Mouse (Mus musculus) hindbrain, embryonic 14.5 days (tissue): ENCODE results near the gene Gal3st3. TPM values are rescaled to one million over a fixed set of nuclear protein-coding genes. Genes with fewer than 3 reads are reported as not detected.
A peak's percentile ranks its signal among the peaks of the same experiment; 100 is the strongest.

Experiments
- ATAC-seq: fragments of 200-750 bp; cut with Nextera tagmentation; 2 replicates; pipeline ENCODE4 v1.8.0; 2017; ENCODE audit warnings: moderate number of reproducible peaks, mild to moderate bottlenecking, moderate TSS enrichment, moderate library complexity; ENCODE audit not compliant: low FRiP score
- DNase-seq: peaks from one replicate; pipeline ENCODE4 v3.0.0-alpha.2; 2015; ENCODE audit warnings: low spot score
- H3K27ac ChIP-seq: fragments of 300-500 bp; sonication (generic); 2 replicates; pipeline ENCODE4 v1.5.1; 2014; ENCODE audit warnings: mild to moderate bottlenecking, moderate library complexity
- H3K27me3 ChIP-seq: fragments of 300-500 bp; sonication (generic); 2 replicates; pipeline ENCODE4 v1.6.1; 2014; ENCODE audit warnings: mild to moderate bottlenecking, low read length, mixed read lengths; ENCODE audit not compliant: control insufficient read depth, insufficient read depth
- H3K36me3 ChIP-seq: fragments of 300-500 bp; sonication (generic); replicated peaks from 2 replicates; pipeline ENCODE4 v1.6.1; 2014; ENCODE audit not compliant: control insufficient read depth, insufficient read depth
- H3K4me1 ChIP-seq: fragments of 300-500 bp; sonication (generic); replicated peaks from 2 replicates; pipeline ENCODE4 v1.6.1; 2014; ENCODE audit warnings: antibody characterized with exemption, low read length, mixed read lengths; ENCODE audit not compliant: control insufficient read depth, insufficient read depth
- H3K4me2 ChIP-seq: fragments of 300-500 bp; sonication (generic); replicated peaks from 2 replicates; pipeline ENCODE4 v1.6.1; 2014; ENCODE audit warnings: mild to moderate bottlenecking, moderate library complexity
- H3K4me3 ChIP-seq: fragments of 300-500 bp; sonication (generic); replicated peaks from 2 replicates; pipeline ENCODE4 v1.5.1; 2014; ENCODE audit warnings: mild to moderate bottlenecking, low read length
- H3K9ac ChIP-seq: fragments of 300-500 bp; sonication (generic); 2 replicates; pipeline ENCODE4 v1.6.1; 2014
- H3K9me3 ChIP-seq: fragments of 300-500 bp; sonication (generic); 2 replicates; pipeline ENCODE4 v1.6.1; 2016; ENCODE audit warnings: low read length; ENCODE audit not compliant: control insufficient read depth
- WGBS: fragments of 180-500 bp; shearing (Covaris S2); extraction: QIAGEN DNeasy Blood & Tissue Kit; methylation state at CpG from one replicate; pipeline ENCODE4 v1.1.7; 2014; 5-methylcytosine and 5-hydroxymethylcytosine counted together
- polyA plus RNA-seq: library from polyadenylated mRNA; unstranded; fragments of >200 nt; fragmentation: Nextera tagmentation; extraction: Ambion mirVana; gene quantifications from 2 replicates; pipeline ENCODE4 v1.2.1, GENCODE M21; 2014

Gal3st3 gene
- polyA plus RNA-seq, 1 experiment from 2014 or later = 34.2 TPM

DNA sequence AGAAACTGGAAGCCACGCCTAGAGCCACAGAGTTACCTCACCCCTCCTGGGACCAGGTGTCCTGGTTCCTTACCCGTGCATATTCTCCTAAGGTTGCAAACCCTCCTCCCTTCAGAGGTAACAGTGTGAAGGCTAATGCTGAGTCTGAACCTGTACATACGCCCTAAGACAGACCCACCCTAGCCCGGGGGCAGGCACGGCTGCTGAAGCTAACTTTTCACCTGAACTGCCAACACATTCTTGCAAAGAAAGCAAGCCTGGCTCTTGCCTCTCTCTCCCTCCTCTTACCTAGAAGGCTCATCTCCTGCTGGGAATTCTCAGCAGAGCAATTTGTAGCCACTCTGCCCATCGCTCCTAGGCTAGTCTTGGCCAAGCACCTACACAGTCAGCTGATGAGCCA lies 2.5 kb downstream of the Gal3st3 start:
- no peak overlapping the region for H3K4me2 ChIP-seq
- WGBS = 88% methylated on average over 6 of the region's 6 CpGs
- no peak for ATAC-seq
- no peak for DNase-seq
- no peaks in the 10 kb centered on the region for H3K9me3 ChIP-seq
- no peak overlapping the region for H3K9ac ChIP-seq
- H3K4me3 ChIP-seq = no peak overlapping the region
- H3K27me3 ChIP-seq = no peaks in the 10 kb centered on the region
- H3K27ac ChIP-seq = no peak overlapping the region
- H3K4me1 ChIP-seq = peaks cover 27% of the 10 kb centered on the region
- peaks cover 34% of the 10 kb centered on the region for H3K36me3 ChIP-seq

DNA sequence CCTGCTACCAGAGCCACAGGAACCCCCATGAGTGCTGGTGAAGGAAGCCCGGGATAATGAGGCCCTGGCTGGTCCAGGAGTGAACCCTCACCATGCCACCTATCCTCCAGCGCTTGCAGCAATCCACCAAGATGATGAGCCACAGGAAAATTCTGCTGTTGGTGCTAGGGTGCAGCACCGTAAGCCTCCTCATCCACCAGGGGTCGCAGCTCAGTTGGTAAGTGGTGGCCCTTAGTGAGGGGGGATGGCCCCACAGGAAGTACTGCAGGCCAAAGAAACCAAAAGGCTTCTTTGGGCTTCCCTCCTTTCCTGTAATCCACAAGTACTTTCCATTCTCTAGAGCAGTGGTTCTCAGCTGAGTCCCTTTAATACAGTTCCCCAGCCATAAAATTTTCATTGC lies 4.3 kb downstream of the Gal3st3 start:
- no peak overlapping the region for H3K4me3 ChIP-seq
- DNase-seq (peak; percentile 38), ATAC-seq (no peak)
- 32% methylated on average over 4 of the region's 4 CpGs for WGBS
- no peak overlapping the region for H3K27ac ChIP-seq
- no peaks in the 10 kb centered on the region for H3K27me3 ChIP-seq
- no peak overlapping the region for H3K9ac ChIP-seq
- no peaks in the 10 kb centered on the region for H3K9me3 ChIP-seq
- H3K36me3 ChIP-seq = peaks cover 52% of the 10 kb centered on the region
- H3K4me2 ChIP-seq = no peak overlapping the region
- peaks cover 18% of the 10 kb centered on the region for H3K4me1 ChIP-seq

DNA sequence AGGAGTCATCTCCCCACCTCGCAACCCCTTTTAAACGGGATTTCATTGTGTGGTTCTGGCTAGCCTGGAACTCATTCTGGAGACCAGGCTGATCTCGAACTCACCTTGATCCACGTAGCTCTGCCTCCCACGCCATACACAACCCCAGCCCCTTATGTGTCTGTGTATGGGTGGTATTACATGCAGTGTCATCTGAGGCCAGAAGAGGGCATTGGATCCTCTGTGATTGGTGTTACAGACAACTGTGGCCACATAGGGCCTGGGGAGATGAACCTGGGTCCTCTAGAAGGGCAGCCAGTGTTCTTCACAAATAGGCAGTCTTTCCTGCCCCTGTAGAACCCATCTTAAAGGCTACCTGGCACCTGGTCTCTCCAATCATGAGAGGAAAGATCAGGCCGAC lies 8.1 kb downstream of the Gal3st3 start:
- no peak for DNase-seq
- WGBS = 90% methylated on average over 6 of the region's 6 CpGs
- Histone ChIP-seq H3K9me3 (no peaks in the 10 kb centered on the region), H3K4me1 (no peaks in the 10 kb centered on the region), H3K36me3 (peaks cover 58% of the 10 kb centered on the region), H3K4me2 (no peak overlapping the region), H3K9ac (no peak overlapping the region), H3K4me3 (no peak overlapping the region), H3K27me3 (no peaks in the 10 kb centered on the region), H3K27ac (no peak overlapping the region)
- ATAC-seq = no peak

DNA sequence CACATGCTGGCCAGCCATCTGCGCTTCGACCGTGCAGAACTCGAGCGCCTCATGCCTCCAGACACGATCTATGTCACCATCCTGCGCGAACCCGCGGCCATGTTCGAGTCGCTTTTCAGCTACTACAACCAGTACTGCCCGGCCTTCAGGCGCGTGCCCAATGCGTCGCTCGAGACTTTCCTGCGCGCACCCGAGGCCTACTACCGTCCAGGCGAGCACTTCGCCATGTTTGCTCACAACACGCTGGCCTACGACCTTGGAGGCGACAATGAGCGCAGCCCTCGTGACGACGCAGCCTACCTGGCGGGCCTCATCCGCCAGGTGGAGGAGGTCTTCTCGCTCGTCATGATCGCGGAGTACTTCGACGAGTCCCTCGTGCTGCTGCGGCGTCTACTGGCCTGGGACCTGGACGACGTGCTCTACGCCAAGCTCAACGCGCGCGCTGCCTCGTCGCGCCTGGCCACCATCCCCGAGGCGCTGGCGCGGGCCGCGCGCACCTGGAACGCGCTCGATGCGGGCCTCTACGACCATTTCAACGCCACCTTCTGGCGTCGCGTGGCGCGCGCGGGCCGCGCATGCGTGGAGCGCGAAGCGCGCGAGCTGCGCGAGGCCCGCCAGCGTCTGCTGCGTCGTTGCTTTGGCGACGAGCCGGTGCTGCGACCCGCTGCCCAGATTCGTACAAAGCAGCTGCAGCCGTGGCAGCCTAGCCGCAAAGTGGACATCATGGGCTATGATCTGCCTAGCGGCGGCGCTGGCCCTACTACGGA lies 9.0 kb downstream of the Gal3st3 start:
- Histone ChIP-seq H3K27ac (no peak overlapping the region), H3K4me3 (no peak overlapping the region), H3K27me3 (no peaks in the 10 kb centered on the region), H3K4me2 (0 out of 2 replicates have a peak overlapping the region, but pooled peaks have one; percentile 24), H3K9ac (no peak overlapping the region), H3K36me3 (peaks cover 57% of the 10 kb centered on the region), H3K4me1 (no peaks in the 10 kb centered on the region), H3K9me3 (no peaks in the 10 kb centered on the region)
- ATAC-seq (no peak), DNase-seq (peak; percentile 24)
- WGBS = 45% methylated on average over 98 of the region's 98 CpGs

DNA sequence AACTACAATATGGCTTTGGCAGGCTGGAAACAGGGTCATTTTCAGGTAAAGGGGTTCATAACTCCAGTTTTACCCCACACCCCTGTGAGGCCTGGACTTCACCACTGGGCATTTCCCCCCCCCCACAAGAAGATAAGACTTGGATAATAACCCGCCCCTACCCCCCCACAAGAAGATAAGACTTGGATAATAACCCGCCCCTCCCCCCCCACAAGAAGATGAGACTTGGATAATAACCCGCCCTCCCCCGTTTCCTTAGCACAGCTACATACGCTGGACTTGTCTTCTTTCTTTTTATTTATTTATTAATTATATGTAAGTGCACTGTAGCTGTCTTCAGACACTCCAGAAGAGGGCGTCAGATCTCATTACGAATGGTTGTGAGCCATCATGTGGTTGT lies 10.9 kb downstream of the Gal3st3 start:
- Histone ChIP-seq H3K9ac (no peak overlapping the region), H3K27ac (no peak overlapping the region), H3K4me2 (no peak overlapping the region), H3K4me3 (no peak overlapping the region), H3K4me1 (no peaks in the 10 kb centered on the region), H3K9me3 (no peaks in the 10 kb centered on the region), H3K27me3 (no peaks in the 10 kb centered on the region), H3K36me3 (peaks cover 39% of the 10 kb centered on the region)
- no peak for DNase-seq
- ATAC-seq = no peak
- WGBS = 85% methylated on average over 7 of the region's 7 CpGs

DNA sequence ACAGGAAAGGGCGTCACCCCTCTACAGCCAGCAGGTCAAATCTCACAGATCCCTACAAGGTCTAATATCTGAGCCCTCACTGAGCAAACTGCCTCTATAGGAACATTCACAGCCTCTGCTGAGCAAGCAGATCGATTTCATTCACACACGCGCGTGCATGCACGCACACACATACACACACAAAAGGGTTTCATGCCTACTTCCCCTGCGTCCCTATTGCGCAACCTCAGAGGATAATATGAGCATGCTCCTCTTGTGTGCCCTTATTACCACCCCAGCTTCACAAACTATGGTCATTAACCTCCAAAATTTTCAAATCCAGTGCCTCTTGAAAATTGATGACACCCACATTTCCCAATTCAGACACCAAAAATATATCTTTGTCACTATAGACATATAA lies 15.1 kb downstream of the Gal3st3 start:
- Histone ChIP-seq H3K27me3 (no peaks in the 10 kb centered on the region), H3K4me2 (no peak overlapping the region), H3K9ac (no peak overlapping the region), H3K4me3 (no peak overlapping the region), H3K27ac (no peak overlapping the region), H3K36me3 (no peaks in the 10 kb centered on the region), H3K4me1 (no peaks in the 10 kb centered on the region), H3K9me3 (peaks cover 5% of the 10 kb centered on the region; the same call in 1 of the 2 replicates)
- no peak for DNase-seq
- ATAC-seq = no peak
- WGBS = 91% methylated on average over 8 of the region's 8 CpGs

DNA sequence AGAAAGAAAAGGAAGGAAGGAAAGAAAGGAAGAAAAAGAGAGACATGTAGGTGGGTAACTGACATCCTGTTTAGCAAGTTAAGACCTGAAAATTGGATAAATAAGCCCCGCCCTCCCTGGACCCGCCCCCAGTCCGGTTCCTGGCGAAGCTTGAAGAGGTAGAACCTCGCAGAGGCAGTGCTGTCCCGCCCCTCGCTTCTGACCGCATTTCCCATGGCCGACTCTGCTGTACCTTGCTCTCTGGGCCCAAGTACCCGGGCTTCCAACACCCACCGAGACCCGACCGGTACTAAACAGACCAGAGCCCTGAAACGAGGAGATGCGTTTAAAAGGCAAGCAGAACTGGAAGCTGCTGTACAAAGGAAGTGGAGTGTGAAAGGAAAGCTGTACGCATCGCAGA lies 25.7 kb downstream of the Gal3st3 start:
- Histone ChIP-seq H3K9me3 (no peaks in the 10 kb centered on the region), H3K4me1 (no peaks in the 10 kb centered on the region), H3K36me3 (no peaks in the 10 kb centered on the region), H3K27me3 (no peaks in the 10 kb centered on the region), H3K9ac (no peak overlapping the region), H3K27ac (no peak overlapping the region), H3K4me2 (no peak overlapping the region), H3K4me3 (no peak overlapping the region)
- DNase-seq (no peak), ATAC-seq (no peak)
- 59% methylated on average over 17 of the region's 17 CpGs for WGBS

DNA sequence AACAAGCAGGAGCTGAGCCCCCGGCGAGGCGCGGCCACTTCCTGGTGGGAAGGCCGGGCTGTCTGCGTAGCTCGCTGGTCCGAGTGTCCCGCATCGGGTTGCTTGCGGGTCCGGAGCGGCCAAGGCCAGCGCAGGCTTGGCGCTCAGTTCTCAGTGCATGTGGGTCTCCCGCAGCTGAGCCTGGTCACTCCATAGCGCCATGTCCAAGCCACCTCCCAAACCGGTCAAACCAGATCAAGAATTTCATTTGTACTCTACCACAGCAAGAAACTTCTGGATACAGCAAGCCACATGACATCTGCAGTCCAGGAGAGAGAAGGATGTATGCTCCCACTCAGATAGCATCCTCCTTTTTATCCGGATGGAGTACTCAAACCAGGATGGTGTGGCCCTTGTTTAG lies 29.8 kb downstream of the Gal3st3 start:
- Histone ChIP-seq H3K4me3 (no peak overlapping the region), H3K4me2 (no peak overlapping the region), H3K36me3 (no peaks in the 10 kb centered on the region), H3K9ac (no peak overlapping the region), H3K27ac (no peak overlapping the region), H3K4me1 (no peaks in the 10 kb centered on the region), H3K9me3 (no peaks in the 10 kb centered on the region), H3K27me3 (no peaks in the 10 kb centered on the region)
- ATAC-seq (no peak), DNase-seq (no peak)
- WGBS = 79% methylated on average over 19 of the region's 19 CpGs

DNA sequence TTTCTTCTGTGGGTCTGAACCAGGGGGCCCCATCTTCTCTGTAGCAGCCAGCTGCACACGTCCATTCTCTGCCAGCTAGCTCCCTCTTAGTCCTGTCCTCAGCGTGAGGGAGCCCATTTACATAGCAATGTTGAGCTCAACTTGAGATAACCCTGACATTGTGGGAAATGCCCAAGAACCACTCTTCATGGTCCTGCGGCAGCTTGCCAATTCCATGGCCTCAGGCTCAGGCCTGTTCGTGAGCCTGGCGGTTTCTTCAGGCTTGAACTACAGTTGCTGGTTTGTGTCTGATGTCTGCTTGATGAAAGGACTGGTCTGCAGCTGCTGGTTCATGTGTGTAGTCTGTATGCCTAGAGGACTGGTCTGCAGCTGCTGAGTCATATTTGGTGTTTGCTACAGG lies 36.6 kb downstream of the Gal3st3 start:
- H3K27me3 ChIP-seq = no peaks in the 10 kb centered on the region
- no peaks in the 10 kb centered on the region for H3K4me1 ChIP-seq
- DNase-seq (no peak), ATAC-seq (no peak)
- no peak overlapping the region for H3K4me3 ChIP-seq
- H3K36me3 ChIP-seq = no peaks in the 10 kb centered on the region
- no peak overlapping the region for H3K27ac ChIP-seq
- 83% methylated on average over 5 of the region's 5 CpGs for WGBS
- H3K9me3 ChIP-seq = no peaks in the 10 kb centered on the region
- no peak overlapping the region for H3K9ac ChIP-seq
- no peak overlapping the region for H3K4me2 ChIP-seq

DNA sequence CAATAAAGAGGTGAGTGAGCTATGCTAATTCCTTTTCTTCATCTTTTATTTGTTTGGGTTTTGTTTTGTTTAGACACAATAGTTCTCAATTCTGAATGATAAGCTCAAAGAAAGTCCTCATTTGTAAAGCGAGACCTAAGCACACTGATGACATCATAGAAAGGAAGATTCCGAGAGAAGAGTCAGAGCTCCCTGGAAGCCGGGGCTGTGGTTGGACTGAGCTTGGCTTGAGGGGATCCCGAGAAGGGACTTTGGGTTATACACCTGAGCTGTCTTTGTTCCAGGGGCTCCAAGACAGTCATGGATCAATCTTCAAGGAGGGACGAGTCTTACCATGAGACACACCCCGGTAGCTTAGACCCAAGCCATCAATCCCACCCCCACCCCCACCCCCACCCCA lies 37.3 kb downstream of the Gal3st3 start, which contains the start of gene Catsper1:
Catsper1 (plus strand) TSS at position 301 of the 400 bp plus-strand sequence.
- WGBS = 87% methylated on average over 6 of the region's 6 CpGs

More for the DNA sequence above, 37.3 kb downstream of the Gal3st3 start, which contains the start of gene Catsper1:
- ATAC-seq (no peak), DNase-seq (no peak)
- no peak within 1 kb of the TSS for H3K4me3 ChIP-seq
- no peaks in the 10 kb centered on the region for H3K36me3 ChIP-seq
- no peak within 1 kb of the TSS for H3K9ac ChIP-seq
- H3K27me3 ChIP-seq = no peaks in the 10 kb centered on the region
- H3K4me1 ChIP-seq = no peaks in the 10 kb centered on the region
- H3K4me2 ChIP-seq = no peak within 1 kb of the TSS
- no peaks in the 10 kb centered on the region for H3K9me3 ChIP-seq
- H3K27ac ChIP-seq = no peak within 1 kb of the TSS
